Mouse (Mus musculus) midbrain, embryonic 11.5 days (tissue): Measurements from ENCODE around the gene Sema4d. TPM values are rescaled to one million over a fixed set of nuclear protein-coding genes. Genes with fewer than 3 reads are reported as not detected.

Experiments used
- ATAC-seq: fragments of 200-750 bp; cut with Nextera tagmentation; 2 replicates; pipeline ENCODE4 v1.8.0; 2017; ENCODE audit warnings: moderate TSS enrichment, moderate library complexity; ENCODE audit not compliant: low FRiP score
- DNase-seq: peaks from one replicate; pipeline ENCODE4 v3.0.0; 2015; ENCODE audit warnings: low spot score; ENCODE audit errors: missing footprints
- H3K27ac ChIP-seq: fragments of 300-500 bp; sonication (generic); 2 replicates; pipeline ENCODE4 v1.5.1; 2014; ENCODE audit warnings: low read depth, low read length
- H3K27me3 ChIP-seq: fragments of 300-500 bp; sonication (generic); 2 replicates; pipeline ENCODE4 v1.6.1; 2014; ENCODE audit warnings: mild to moderate bottlenecking, low read length, moderate library complexity, mixed read lengths; ENCODE audit not compliant: control insufficient read depth, insufficient read depth
- H3K36me3 ChIP-seq: fragments of 300-500 bp; sonication (generic); 2 replicates; pipeline ENCODE4 v1.6.1; 2014; ENCODE audit warnings: mild to moderate bottlenecking, low read length, moderate library complexity, mixed read lengths; ENCODE audit not compliant: control insufficient read depth, insufficient read depth
- H3K4me1 ChIP-seq: fragments of 300-500 bp; sonication (generic); 2 replicates; pipeline ENCODE4 v1.6.1; 2014; ENCODE audit warnings: low read length; ENCODE audit not compliant: control insufficient read depth, insufficient read depth
- H3K4me2 ChIP-seq: fragments of 300-500 bp; sonication (generic); 2 replicates; pipeline ENCODE4 v1.6.1; 2014; ENCODE audit warnings: mild to moderate bottlenecking, moderate library complexity
- H3K4me3 ChIP-seq: fragments of 300-500 bp; sonication (generic); 2 replicates; pipeline ENCODE4 v1.5.1; 2014; ENCODE audit warnings: low read depth, low read length
- H3K9ac ChIP-seq: fragments of 300-500 bp; sonication (generic); 2 replicates; pipeline ENCODE4 v1.6.1; 2014; ENCODE audit warnings: low read length
- H3K9me3 ChIP-seq: fragments of 300-500 bp; sonication (generic); 2 replicates; pipeline ENCODE4 v1.6.1; 2016; ENCODE audit warnings: low read length; ENCODE audit not compliant: control insufficient read depth
- WGBS: fragments of 180-500 bp; shearing (Covaris S2); extraction: QIAGEN DNeasy Blood & Tissue Kit; methylation state at CpG from one replicate; pipeline ENCODE4 v1.1.7; 2014; 5-methylcytosine and 5-hydroxymethylcytosine counted together
- polyA plus RNA-seq: library from polyadenylated mRNA; unstranded; fragments of >200 nt; fragmentation: Nextera tagmentation; extraction: Ambion mirVana; gene quantifications from 2 replicates; pipeline ENCODE4 v1.2.1, GENCODE M21; 2014

Gene Sema4d
- polyA plus RNA-seq, 1 experiment from 2014 or later = 4.9 TPM

GRCm38 (mm10) chr13:51753802-51754444 is 39.6 kb downstream of the Sema4d start:
- H3K4me1 ChIP-seq = peaks cover 17% of the 10 kb centered on the region
- H3K4me3 ChIP-seq = no peak overlapping the region
- ATAC-seq (no peak), DNase-seq (no peak)
- H3K4me2 ChIP-seq = no peak overlapping the region
- no peaks in the 10 kb centered on the region for H3K36me3 ChIP-seq
- H3K27ac ChIP-seq = no peak overlapping the region
- 37% methylated on average over 5 of the region's 5 CpGs for WGBS
- H3K27me3 ChIP-seq = no peaks in the 10 kb centered on the region
- H3K9ac ChIP-seq = no peak overlapping the region
- H3K9me3 ChIP-seq = no peaks in the 10 kb centered on the region

DNA sequence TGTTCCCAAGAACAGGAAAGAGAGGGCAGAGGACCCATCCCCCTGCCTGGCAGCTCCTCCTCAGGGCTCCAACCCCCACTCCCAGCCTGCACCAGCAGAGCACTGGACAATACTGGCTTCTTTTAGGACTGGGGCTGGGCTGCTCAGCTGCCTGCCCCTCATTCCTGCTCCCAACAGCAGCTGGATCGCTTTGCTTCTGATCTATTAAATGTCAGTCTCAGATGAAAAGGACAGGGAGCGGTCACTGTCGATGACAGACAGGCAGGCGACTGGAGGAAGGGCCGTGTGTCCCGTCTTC is 40.4 kb downstream of the Sema4d start:
- no peaks in the 10 kb centered on the region for H3K36me3 ChIP-seq
- H3K9me3 ChIP-seq = no peaks in the 10 kb centered on the region
- H3K27ac ChIP-seq = peak overlapping the region; percentile 2; the same call in 1 of the 2 replicates
- DNase-seq (peak; percentile 88), ATAC-seq (peak; percentile 49; the same call in 1 of the 2 replicates)
- WGBS = 28% methylated on average over 6 of the region's 6 CpGs
- no peaks in the 10 kb centered on the region for H3K27me3 ChIP-seq
- H3K4me3 ChIP-seq = no peak overlapping the region
- peaks cover 17% of the 10 kb centered on the region for H3K4me1 ChIP-seq
- H3K9ac ChIP-seq = 0 out of 2 replicates have a peak overlapping the region, but pooled peaks have one; percentile 22
- no peak overlapping the region for H3K4me2 ChIP-seq

DNA sequence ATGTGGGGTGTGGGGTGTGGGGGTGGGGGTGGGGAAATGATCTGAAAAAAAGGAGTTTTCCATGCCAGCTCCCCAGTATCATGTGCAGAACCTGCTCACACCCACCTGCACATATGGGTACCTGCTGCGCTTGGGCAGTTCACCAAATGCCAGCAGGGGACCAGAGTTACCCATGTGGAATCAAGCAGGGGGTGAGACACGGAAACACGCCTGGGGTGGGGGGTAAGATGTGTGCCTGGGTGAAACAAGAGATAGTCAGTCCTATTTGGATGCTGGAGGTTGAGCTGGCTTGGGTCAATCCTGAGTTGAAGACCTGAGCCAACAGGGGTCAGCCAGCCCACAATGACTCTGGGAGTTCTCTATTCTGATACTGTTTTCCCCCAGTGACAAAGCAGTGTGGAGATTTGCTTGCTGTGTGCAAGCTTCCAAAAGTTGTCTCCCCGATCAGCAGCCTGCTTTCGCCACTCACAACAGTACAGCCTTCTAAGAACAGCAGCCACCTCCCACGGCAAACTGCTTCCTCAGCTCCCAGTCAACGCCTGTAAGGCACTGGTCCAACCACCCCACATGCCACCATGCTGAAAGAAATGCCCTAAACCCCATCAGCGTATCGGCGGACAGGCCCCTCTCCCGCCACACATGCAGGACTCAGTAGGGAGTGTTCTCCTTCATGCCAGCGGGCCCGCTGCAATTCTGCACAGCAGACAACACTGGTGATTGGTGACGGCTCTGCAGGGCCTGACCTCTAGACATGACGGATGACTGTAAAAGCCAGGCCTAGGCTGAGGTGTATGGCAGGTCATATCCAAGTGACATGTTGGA is 41.0 kb downstream of the Sema4d start:
- 59% methylated on average over 15 of the region's 15 CpGs for WGBS
- Histone ChIP-seq H3K4me1 (peaks cover 17% of the 10 kb centered on the region), H3K4me3 (no peak overlapping the region), H3K27me3 (no peaks in the 10 kb centered on the region), H3K9me3 (no peaks in the 10 kb centered on the region), H3K4me2 (no peak overlapping the region), H3K9ac (peak overlapping the region; percentile 22; the same call in 1 of the 2 replicates), H3K36me3 (no peaks in the 10 kb centered on the region), H3K27ac (peak overlapping the region; percentile 2; the same call in 1 of the 2 replicates)
- ATAC-seq = peak; percentile 15; the same call in 1 of the 2 replicates
- DNase-seq = peak; percentile 87

GRCm38 (mm10) chr13:51749578-51750345 is 43.8 kb downstream of the Sema4d start:
- peaks cover 17% of the 10 kb centered on the region for H3K4me1 ChIP-seq
- ATAC-seq (no peak), DNase-seq (no peak)
- no peaks in the 10 kb centered on the region for H3K27me3 ChIP-seq
- no peaks in the 10 kb centered on the region for H3K36me3 ChIP-seq
- H3K27ac ChIP-seq = no peak overlapping the region
- no peak overlapping the region for H3K9ac ChIP-seq
- no peak overlapping the region for H3K4me3 ChIP-seq
- WGBS = 87% methylated on average over 14 of the region's 14 CpGs
- H3K9me3 ChIP-seq = no peaks in the 10 kb centered on the region
- H3K4me2 ChIP-seq = no peak overlapping the region

- Histone ChIP-seq H3K27me3 (no peaks in the 10 kb centered on the region), H3K4me3 (no peak overlapping the region), H3K4me2 (no peak overlapping the region), H3K36me3 (no peaks in the 10 kb centered on the region), H3K9me3 (no peaks in the 10 kb centered on the region), H3K9ac (no peak overlapping the region), H3K4me1 (peaks cover 5% of the 10 kb centered on the region), H3K27ac (no peak overlapping the region)
- no peak for ATAC-seq
- no peak for DNase-seq
- 73% methylated on average over 12 of the region's 12 CpGs for WGBS
Observed at GRCm38 (mm10) chr13:51748009-51748552, 45.5 kb downstream of the Sema4d start.

DNA sequence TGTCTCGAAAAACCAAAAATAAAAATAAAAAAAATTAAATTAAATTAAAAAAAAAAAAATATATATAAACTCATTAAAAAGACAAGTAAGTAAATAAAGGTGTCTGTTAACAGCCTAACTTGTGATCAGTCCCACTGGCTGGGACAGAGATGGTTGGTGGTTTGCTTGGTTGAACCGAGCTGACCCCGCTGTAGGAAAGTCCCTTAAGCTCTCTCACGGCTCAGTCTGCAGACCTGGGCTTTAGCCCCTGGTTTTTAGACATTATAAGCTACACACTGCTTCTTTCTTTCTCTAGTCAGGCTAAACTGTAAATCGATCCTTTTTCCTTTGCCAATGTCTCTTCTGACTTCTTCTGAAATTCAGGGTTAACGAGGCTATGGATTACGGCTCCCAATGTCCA is 46.5 kb downstream of the Sema4d start:
- Histone ChIP-seq H3K27me3 (no peaks in the 10 kb centered on the region), H3K4me1 (no peaks in the 10 kb centered on the region), H3K36me3 (no peaks in the 10 kb centered on the region), H3K4me2 (no peak overlapping the region), H3K9me3 (no peaks in the 10 kb centered on the region), H3K4me3 (no peak overlapping the region), H3K9ac (no peak overlapping the region), H3K27ac (no peak overlapping the region)
- ATAC-seq = no peak
- no peak for DNase-seq
- 88% methylated on average over 7 of the region's 7 CpGs for WGBS

GRCm38 (mm10) chr13:51745862-51746261 is 47.7 kb downstream of the Sema4d start:
- H3K9me3 ChIP-seq = no peaks in the 10 kb centered on the region

DNA sequence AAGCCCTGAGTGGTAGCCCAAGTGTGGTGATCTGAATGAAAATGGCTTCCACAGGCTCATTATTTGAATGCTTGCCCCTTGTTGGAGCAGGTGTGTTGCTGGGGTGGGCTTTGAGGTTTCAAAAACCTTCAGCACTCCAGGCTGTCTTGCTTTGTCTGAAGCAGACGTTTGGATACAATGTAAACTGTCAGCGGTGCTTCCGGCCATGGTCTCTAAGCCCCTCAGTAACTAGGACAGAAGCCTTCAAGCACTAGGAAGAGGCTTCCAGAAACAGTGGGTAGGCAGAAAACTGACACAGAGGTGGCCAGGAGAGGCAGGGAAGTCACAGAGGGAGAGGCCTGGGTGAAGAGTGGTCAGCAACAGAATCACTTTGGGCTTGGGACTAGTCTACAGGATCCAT is 49.7 kb downstream of the Sema4d start:
- Histone ChIP-seq H3K4me2 (no peak overlapping the region), H3K27me3 (no peaks in the 10 kb centered on the region), H3K27ac (no peak overlapping the region), H3K36me3 (no peaks in the 10 kb centered on the region), H3K9me3 (no peaks in the 10 kb centered on the region), H3K9ac (no peak overlapping the region), H3K4me1 (no peaks in the 10 kb centered on the region), H3K4me3 (no peak overlapping the region)
- ATAC-seq (no peak), DNase-seq (no peak)
- WGBS = 77% methylated on average over 3 of the region's 3 CpGs

More at GRCm38 (mm10) chr13:51745862-51746261, 47.7 kb downstream of the Sema4d start:
- DNase-seq = no peak
- no peak for ATAC-seq
- H3K4me2 ChIP-seq = no peak overlapping the region
- H3K4me3 ChIP-seq = no peak overlapping the region
- H3K27me3 ChIP-seq = no peaks in the 10 kb centered on the region
- no peak overlapping the region for H3K27ac ChIP-seq
- WGBS = 81% methylated on average over 5 of the region's 5 CpGs
- no peak overlapping the region for H3K9ac ChIP-seq
- H3K4me1 ChIP-seq = no peaks in the 10 kb centered on the region
- no peaks in the 10 kb centered on the region for H3K36me3 ChIP-seq
